Mouse (Mus musculus) bone marrow, adult 2 months (tissue): ENCODE measurements around the gene Ccr8. TPM values are rescaled to one million over a fixed set of nuclear protein-coding genes. Genes with fewer than 3 reads are reported as not detected.

Experiments
- H3K27ac ChIP-seq: fragments of 200-500 bp; 2 replicates; pipeline ENCODE4 v1.5.1; 2012; ENCODE audit warnings: low read depth, mild to moderate bottlenecking, control low read depth, inconsistent platforms, low read length; ENCODE audit not compliant: control insufficient read depth, poor library complexity, insufficient read depth
- H3K4me1 ChIP-seq: fragments of 200-500 bp; 2 replicates; pipeline ENCODE4 v1.6.1; 2011; ENCODE audit warnings: low read length; ENCODE audit not compliant: control insufficient read depth, insufficient read depth
- H3K4me3 ChIP-seq: fragments of 200-500 bp; replicated peaks from 2 replicates; pipeline ENCODE3; 2011; ENCODE audit warnings: mild to moderate bottlenecking, low read depth, low read length, control low read depth; ENCODE audit not compliant: control insufficient read depth
- CTCF ChIP-seq: fragments of 200-500 bp; IDR thresholded peaks from 2 replicates; pipeline ENCODE4 v1.5.1; 2011; ENCODE audit warnings: low read length, control low read depth; ENCODE audit not compliant: control insufficient read depth, insufficient read depth
- POLR2A ChIP-seq: fragments of 200-500 bp; IDR thresholded peaks from 2 replicates; pipeline ENCODE4 v1.6.1; 2011; ENCODE audit warnings: low read depth, mild to moderate bottlenecking, control low read depth, low read length, borderline replicate concordance; ENCODE audit not compliant: control insufficient read depth
- WGBS: fragments of 180-500 bp; shearing (Covaris S2); methylation state at CpG from one replicate; pipeline ENCODE4 v1.1.7; 2018; 5-methylcytosine and 5-hydroxymethylcytosine counted together
- polyA plus RNA-seq: library from polyadenylated mRNA; stranded (reverse); fragments of >200 nt; gene quantifications from 2 replicates; pipeline ENCODE4 v1.2.4, GENCODE M21; 2011; ENCODE audit warnings: low replicate concordance; ENCODE audit not compliant: missing spikeins, insufficient read depth, insufficient read length

The Ccr8 gene
- polyA plus RNA-seq, 1 experiment, result not detected

- no peak overlapping the region for H3K27ac ChIP-seq
- WGBS, result 81% methylated on average over 5 of the region's 5 CpGs
- H3K4me3 ChIP-seq, result no peak overlapping the region
- H3K4me1 ChIP-seq, result no peaks in the 10 kb centered on the region; the same call in 1 of the 2 replicates
- no peak for TF ChIP-seq POLR2A
- no peak for TF ChIP-seq CTCF
Observed at GRCm38 (mm10) chr9:120081967-120082366, 9.9 kb upstream of the Ccr8 start.

- Histone ChIP-seq H3K4me1 (no peaks in the 10 kb centered on the region; the same call in 1 of the 2 replicates), H3K27ac (no peak overlapping the region), H3K4me3 (no peak overlapping the region)
- TF ChIP-seq CTCF, result no peak
- no peak for TF ChIP-seq POLR2A
- WGBS, result 76% methylated on average over 4 of the region's 4 CpGs
Observed at GRCm38 (mm10) chr9:120082691-120083090, 9.2 kb upstream of the Ccr8 start.

GRCm38 (mm10) chr9:120083158-120083894, 8.6 kb upstream of the Ccr8 start:
- WGBS, result 64% methylated on average over 18 of the region's 18 CpGs
- Histone ChIP-seq H3K4me3 (no peak overlapping the region), H3K4me1 (no peaks in the 10 kb centered on the region; the same call in 1 of the 2 replicates), H3K27ac (no peak overlapping the region)
- TF ChIP-seq CTCF (no peak), POLR2A (no peak)

GRCm38 (mm10) chr9:120084406-120084805, 7.5 kb upstream of the Ccr8 start:
- H3K27ac ChIP-seq, result no peak overlapping the region
- H3K4me1 ChIP-seq, result no peaks in the 10 kb centered on the region; the same call in 1 of the 2 replicates
- TF ChIP-seq CTCF (no peak), POLR2A (no peak)
- H3K4me3 ChIP-seq, result no peak overlapping the region
- WGBS, result 84% methylated on average over 9 of the region's 9 CpGs

GRCm38 (mm10) chr9:120089125-120089524, 2.8 kb upstream of the Ccr8 start:
- 90% methylated on average over 7 of the region's 7 CpGs for WGBS
- Histone ChIP-seq H3K27ac (no peak overlapping the region), H3K4me1 (no peaks in the 10 kb centered on the region), H3K4me3 (no peak overlapping the region)
- TF ChIP-seq POLR2A (no peak), CTCF (no peak)

GRCm38 (mm10) chr9:120091086-120091485, 828 bp upstream of the Ccr8 start:
- Histone ChIP-seq H3K4me3 (no peak overlapping the region), H3K4me1 (no peaks in the 10 kb centered on the region), H3K27ac (no peak overlapping the region)
- TF ChIP-seq CTCF (no peak), POLR2A (no peak)
- WGBS, result 76% methylated on average over 10 of the region's 10 CpGs

- H3K27ac ChIP-seq, result no peak overlapping the region
- H3K4me1 ChIP-seq, result no peaks in the 10 kb centered on the region
- TF ChIP-seq POLR2A (no peak), CTCF (no peak)
- WGBS, result 82% methylated on average over 13 of the region's 13 CpGs
- H3K4me3 ChIP-seq, result no peak overlapping the region
Observed at GRCm38 (mm10) chr9:120093701-120094100, 1.8 kb downstream of the Ccr8 start.

GRCm38 (mm10) chr9:120095886-120096285, 4.0 kb downstream of the Ccr8 start:
- no peak overlapping the region for H3K27ac ChIP-seq
- 8% methylated on average over 7 of the region's 7 CpGs for WGBS
- H3K4me3 ChIP-seq, result no peak overlapping the region
- no peak for TF ChIP-seq CTCF
- TF ChIP-seq POLR2A, result no peak
- H3K4me1 ChIP-seq, result no peaks in the 10 kb centered on the region

GRCm38 (mm10) chr9:120098682-120099081, 6.8 kb downstream of the Ccr8 start:
- Histone ChIP-seq H3K4me1 (no peaks in the 10 kb centered on the region), H3K27ac (no peak overlapping the region), H3K4me3 (no peak overlapping the region)
- TF ChIP-seq CTCF (peak; percentile 87), POLR2A (no peak)
- WGBS, result 28% methylated on average over 7 of the region's 7 CpGs
